Mouse (Mus musculus) MN1 (cell line): ENCODE data around the gene Zpr1.
"Not testable (repeated sequence)": the region's sequence is repeated elsewhere in the genome, so short reads cannot be mapped to it uniquely, and the experiment has no call there.

Experiments
- DNase-seq: peaks from one replicate; pipeline ENCODE4 v3.0.0-alpha.2; 2016; ENCODE audit warnings: low spot score

Gene Zpr1

GRCm38 (mm10) chr9:46261131-46261530 is 11.7 kb upstream of the Zpr1 start:
- no peak for DNase-seq

GRCm38 (mm10) chr9:46268343-46268873 is 4.5 kb upstream of the Zpr1 start, which contains the start of gene Apoa5:
TSS of gene Apoa5 (plus strand) at chr9:46268633.
- DNase-seq, result no peak

DNA sequence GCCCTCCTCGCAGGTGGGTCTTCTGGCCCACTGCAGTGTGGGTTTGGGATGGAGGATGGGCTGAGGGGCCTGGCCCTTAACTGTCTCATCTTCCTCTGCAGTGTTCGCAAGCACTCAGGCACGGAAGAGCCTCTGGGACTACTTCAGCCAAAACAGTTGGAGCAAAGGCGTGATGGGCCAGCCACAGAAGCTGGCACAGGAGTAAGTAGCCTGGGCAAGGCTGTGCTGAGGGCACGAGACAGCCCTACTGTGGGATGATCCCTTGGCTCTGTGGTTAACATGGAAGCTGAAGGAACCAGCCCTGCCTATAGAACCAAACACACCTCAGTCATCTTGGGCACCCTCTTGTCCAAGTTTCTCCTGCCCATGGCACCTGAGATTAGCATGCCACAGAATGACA is 3.7 kb upstream of the Zpr1 start:
- no peak for DNase-seq

DNA sequence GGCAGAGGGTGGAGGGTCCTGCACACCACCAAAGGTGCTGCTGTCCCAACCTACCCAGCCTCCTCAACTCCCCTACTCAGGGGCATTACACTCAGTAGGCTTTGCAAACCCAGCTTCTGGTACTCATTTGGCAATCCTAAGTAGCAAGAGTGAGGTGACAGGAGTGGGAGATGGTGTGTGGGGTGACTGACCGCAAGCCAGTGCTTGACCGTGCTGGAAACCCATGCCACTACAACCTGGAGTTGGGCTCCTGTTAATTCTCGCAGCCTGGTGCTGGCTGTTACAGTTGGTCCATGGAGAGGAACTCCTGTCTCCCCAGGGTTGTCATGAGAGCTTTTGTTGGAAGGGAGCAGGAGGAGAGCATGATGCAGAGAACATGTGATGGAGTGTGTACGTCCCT is 2.1 kb upstream of the Zpr1 start:
- DNase-seq, result no peak

GRCm38 (mm10) chr9:46272070-46272469 is 794 bp upstream of the Zpr1 start:
- no peak for DNase-seq

- no peak for DNase-seq
Observed at GRCm38 (mm10) chr9:46274494-46274893, 1.6 kb downstream of the Zpr1 start.

GRCm38 (mm10) chr9:46282631-46283436 is 10.0 kb downstream of the Zpr1 start, which contains the start of gene Bud13:
TSS of gene Bud13 (plus strand) at chr9:46283008.
- peak; percentile 92 for DNase-seq

- no peak for DNase-seq
Observed at GRCm38 (mm10) chr9:46298381-46298780, 25.5 kb downstream of the Zpr1 start.

- DNase-seq, result peak; percentile 69
Observed at GRCm38 (mm10) chr9:46302142-46302541, 29.3 kb downstream of the Zpr1 start.

DNA sequence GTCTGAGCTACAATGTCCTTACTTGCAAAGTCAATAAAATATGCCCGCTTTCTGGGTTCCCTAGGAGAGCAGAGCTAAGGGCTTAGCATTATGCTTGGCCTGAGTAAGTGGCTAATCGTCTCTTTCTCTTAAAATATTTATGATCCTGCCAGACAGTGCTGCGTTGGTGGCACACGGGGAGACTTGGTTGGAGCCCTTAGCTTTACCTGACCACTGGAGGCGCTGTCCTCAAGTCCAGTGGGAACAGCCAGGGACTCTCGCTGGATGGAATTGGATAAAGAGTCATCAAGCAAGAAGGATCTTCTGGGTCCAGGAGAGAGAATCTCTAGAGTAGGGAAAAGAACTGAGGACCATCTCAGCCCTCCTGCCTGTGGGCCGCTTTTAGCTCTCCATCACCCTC is 36.3 kb downstream of the Zpr1 start:
- peak; percentile 14 for DNase-seq

DNA sequence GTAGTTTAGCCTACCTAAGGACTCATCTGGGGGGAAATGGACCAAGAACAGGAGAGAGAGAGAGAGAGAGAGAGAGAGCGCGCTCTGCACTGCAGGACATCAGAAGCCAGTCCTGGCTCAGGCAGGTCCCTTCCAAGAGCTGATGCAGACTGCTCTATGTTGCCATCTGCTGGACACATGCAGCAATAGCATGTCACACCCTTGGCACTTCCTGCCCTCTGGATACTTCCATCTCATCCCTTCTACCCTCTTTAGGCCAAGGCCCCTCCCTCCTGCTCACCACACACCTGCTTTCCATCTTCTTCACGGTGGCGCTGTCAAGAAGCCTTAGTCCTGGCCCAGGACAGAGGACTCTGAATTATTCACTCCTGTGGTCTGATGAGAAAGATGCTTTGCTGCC is 41.6 kb downstream of the Zpr1 start:
- DNase-seq, result peak; percentile 86

DNA sequence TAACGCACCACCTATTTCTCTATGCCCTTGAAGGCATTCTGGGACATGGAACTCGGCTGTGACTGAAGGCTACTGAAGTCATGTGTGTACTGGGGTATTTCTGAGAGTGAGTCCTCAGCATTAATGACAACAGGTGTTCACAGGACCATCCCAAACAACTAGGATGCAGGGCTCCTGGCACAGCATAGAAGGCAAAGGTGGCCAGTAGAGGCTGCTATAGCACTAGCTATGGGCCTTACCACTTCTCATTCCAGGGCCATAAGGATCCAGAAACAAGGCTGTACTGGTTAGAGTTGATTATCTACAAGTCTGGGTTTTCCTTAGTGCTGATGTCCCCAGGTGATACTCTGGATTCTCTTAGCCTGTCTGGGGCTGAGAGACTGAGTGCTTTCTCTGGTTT is 42.1 kb downstream of the Zpr1 start:
- peak; percentile 58 for DNase-seq

DNA sequence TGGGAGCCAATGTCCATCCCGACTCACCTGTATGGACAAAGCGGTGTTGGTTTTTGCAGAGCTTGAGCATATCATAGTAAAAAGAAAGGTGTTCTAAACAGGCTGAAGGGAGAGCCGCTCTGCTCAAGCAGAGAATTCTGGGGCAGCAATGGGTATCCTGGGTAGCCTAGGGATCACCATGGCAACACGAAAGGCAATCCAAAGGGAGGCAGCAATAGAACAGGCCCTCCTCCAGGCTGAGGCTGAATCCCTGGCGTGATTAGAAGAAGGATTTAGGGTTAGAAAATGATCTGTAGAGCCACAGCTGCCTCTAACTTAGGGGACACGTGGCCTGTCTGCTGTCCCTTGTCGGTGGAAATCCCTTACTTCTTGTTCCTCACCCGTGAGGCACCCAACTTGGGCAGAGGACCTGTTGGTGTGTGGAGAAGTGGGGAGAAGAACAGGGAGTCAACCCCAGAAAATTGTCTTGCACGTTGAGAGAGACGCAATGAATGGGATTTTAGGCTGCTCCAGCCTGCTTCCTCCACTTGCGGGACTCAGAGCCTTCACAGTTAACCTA is 43.0 kb downstream of the Zpr1 start:
- no peak for DNase-seq

DNA sequence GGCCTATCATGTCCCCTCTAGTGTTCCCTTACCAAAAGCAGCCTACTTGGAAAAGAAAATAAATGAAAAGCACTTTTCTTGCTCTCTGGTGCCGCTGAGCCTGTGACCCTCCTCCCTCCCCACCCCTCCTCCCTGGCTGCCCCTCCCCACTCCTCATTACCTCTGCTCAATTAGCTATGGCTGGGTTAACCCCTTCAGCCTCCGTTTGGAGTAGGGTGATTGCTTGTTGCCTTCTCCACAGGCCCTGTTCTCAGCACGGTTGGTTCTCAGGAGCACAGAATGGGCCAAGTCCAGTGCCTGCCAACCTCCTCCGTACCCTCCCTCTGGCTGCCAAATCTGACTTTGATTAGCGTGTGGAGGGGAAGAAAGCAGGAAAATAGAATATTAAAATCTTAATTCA is 43.5 kb downstream of the Zpr1 start:
- no peak for DNase-seq

GRCm38 (mm10) chr9:46316909-46317308 is 44.0 kb downstream of the Zpr1 start:
- peak; percentile 32 for DNase-seq

DNA sequence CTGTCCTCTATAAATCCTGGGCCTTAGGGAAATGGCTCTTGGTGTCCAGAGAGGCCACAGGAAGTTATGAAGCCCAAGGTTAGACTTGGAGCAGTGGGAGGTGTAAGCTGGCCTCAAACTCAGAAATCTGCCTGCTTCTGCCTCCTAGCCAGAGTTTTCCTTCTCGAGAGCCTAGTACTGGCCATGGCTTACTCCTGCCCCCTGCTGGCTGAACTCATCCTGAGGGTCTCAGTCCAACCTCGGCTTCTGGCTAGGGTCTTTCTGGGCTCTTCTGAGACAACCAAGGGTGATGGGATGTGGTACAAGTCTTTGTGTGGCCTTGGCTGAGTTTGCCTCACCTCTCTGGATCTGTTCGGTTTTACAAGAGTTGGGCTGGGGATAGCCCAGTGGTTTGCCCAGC is 45.1 kb downstream of the Zpr1 start:
- DNase-seq, result no peak

DNA sequence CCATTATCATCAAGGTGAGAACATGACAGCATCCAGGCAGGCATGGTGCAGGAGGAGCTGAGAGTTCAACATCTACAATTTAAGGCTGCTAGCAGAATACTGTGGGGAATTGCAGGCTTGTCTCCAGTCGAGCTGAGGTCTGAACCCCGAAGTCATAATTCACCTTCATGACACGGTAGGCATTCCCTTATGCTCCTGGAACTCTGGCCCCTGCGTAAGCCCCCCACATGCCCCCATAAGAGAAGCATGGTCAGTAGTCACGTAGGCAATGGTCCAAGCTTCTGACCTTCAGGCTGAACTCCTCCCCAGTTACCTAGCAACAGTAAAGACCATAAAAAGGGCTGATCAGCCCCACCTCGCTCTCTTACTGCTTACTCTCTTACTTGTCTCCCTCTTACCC is 47.0 kb downstream of the Zpr1 start, which contains the start of gene 4931429L15Rik:
4931429L15Rik (minus strand) TSS at position 101 of the 400 bp plus-strand sequence.
- not testable (repeated sequence) for DNase-seq

GRCm38 (mm10) chr9:46320461-46320860 is 47.6 kb downstream of the Zpr1 start:
- no peak for DNase-seq

DNA sequence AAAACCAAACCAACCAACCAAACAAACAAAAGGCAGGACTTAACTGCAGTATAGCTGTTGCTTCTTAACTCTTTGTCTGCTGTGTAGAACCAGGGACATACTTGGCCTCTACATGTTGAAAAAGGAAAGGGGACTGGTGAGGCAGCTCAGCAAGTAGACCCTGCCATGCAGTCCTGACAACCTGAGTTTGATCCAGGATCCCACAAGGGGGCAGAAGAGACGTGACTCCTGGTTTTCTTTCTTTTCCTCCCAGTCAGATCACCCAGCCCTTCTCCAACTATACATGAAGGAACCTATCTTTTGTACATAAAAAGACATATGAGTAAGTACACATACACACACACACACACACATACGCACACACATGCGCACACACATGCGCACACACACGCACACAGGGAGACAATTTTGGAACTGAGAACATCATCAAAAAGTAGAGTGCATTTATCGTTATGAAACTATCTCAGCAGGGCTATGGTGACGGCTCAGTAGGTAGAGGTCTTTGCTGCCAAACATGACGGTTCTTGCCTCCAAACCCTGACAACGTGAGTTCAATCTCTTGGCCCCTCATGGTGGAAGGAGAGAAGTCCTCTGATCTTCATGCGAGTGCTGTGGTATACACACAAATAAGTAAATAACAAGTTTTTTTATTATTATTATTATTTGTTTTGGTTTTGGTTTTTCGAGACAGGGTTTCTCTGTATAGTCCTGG is 54.0 kb downstream of the Zpr1 start:
- DNase-seq, result no peak

- no peak for DNase-seq
Observed at GRCm38 (mm10) chr9:46327706-46328571, 55.1 kb downstream of the Zpr1 start.

DNA sequence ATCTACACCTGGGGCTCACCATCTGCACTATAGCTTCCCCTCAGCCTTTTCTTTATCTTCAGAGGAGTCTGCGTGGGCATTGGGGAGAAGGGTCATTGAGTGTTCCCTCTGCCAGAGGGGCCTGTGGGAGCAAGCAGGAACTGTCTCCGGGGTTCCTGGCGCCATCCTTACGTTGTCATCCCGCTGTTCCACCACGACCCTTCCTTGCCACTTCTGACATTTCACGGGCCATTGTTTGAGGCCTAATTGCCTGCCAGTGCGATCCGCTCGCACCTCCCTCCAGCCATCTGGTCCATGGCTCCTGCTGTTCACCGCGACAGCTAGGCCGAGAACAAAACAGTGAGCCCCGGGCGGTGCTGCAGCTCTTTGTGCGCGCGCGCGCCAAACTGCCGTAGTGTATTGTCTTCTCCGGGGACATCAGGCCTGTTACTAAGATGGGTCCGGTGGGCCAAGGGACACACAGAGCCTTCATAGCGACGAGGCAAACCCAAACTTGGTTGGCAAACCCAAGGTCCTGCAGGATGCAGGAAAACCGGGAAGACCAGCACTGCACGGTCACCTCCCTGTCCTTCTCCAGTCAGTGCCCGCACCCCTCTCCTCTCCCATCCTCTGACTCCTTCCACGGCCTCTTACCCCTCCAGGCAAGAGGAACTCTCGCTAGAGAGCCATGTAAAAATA is 55.8 kb downstream of the Zpr1 start:
- DNase-seq, result peak; percentile 71
